Mouse (Mus musculus) intestine, embryonic 14.5 days (tissue): ENCODE data around the gene Far2. TPM values are rescaled to one million over a fixed set of nuclear protein-coding genes. Genes with fewer than 3 reads are reported as not detected.

ENCODE experiments used
- ATAC-seq: fragments of 200-750 bp; cut with Nextera tagmentation; replicated peaks from 2 replicates; pipeline ENCODE4 v1.8.0; 2017; ENCODE audit warnings: low read depth, moderate number of reproducible peaks, moderate TSS enrichment, moderate library complexity; ENCODE audit not compliant: low FRiP score, low TSS enrichment
- DNase-seq: peaks from one replicate; pipeline ENCODE4 v3.0.0-alpha.2; 2018; ENCODE audit warnings: low spot score
- H3K27ac ChIP-seq: fragments of 300-500 bp; sonication (generic); 2 replicates; pipeline ENCODE4 v1.5.1; 2014; ENCODE audit warnings: low read depth, mild to moderate bottlenecking, control low read depth
- H3K27me3 ChIP-seq: fragments of 300-500 bp; sonication (generic); replicated peaks from 2 replicates; pipeline ENCODE4 v1.6.1; 2014; ENCODE audit warnings: low read length, control low read depth; ENCODE audit not compliant: control insufficient read depth, insufficient read depth
- H3K36me3 ChIP-seq: fragments of 300-500 bp; sonication (generic); 2 replicates; pipeline ENCODE4 v1.6.1; 2014; ENCODE audit warnings: low read length, control low read depth; ENCODE audit not compliant: control insufficient read depth, insufficient read depth
- H3K4me1 ChIP-seq: fragments of 300-500 bp; sonication (generic); replicated peaks from 2 replicates; pipeline ENCODE4 v1.6.1; 2014; ENCODE audit warnings: low read length, control low read depth, mixed read lengths; ENCODE audit not compliant: control insufficient read depth, insufficient read depth
- H3K4me2 ChIP-seq: fragments of 300-500 bp; sonication (generic); 2 replicates; pipeline ENCODE4 v1.6.1; 2014; ENCODE audit warnings: low read length
- H3K4me3 ChIP-seq: fragments of 300-500 bp; sonication (generic); 2 replicates; pipeline ENCODE4 v1.5.1; 2014; ENCODE audit warnings: low read depth, low read length, control low read depth, mixed read lengths
- H3K9ac ChIP-seq: fragments of 300-500 bp; sonication (generic); 2 replicates; pipeline ENCODE4 v1.6.1; 2014; ENCODE audit warnings: mild to moderate bottlenecking, low read length
- H3K9me3 ChIP-seq: fragments of 300-500 bp; sonication (generic); 2 replicates; pipeline ENCODE4 v1.6.1; 2016; ENCODE audit warnings: low read length, control low read depth; ENCODE audit not compliant: control insufficient read depth
- WGBS: fragments of 180-500 bp; shearing (Covaris S2); extraction: QIAGEN DNeasy Blood & Tissue Kit; methylation state at CpG from one replicate; pipeline ENCODE4 v1.1.7; 2014; 5-methylcytosine and 5-hydroxymethylcytosine counted together
- polyA plus RNA-seq: library from polyadenylated mRNA; unstranded; fragments of >200 nt; fragmentation: Nextera tagmentation; extraction: Ambion mirVana; gene quantifications from 2 replicates; pipeline ENCODE4 v1.2.1, GENCODE M21; 2014

Far2 gene
- polyA plus RNA-seq, 1 experiment from 2014 or later: 4.7 TPM

DNA sequence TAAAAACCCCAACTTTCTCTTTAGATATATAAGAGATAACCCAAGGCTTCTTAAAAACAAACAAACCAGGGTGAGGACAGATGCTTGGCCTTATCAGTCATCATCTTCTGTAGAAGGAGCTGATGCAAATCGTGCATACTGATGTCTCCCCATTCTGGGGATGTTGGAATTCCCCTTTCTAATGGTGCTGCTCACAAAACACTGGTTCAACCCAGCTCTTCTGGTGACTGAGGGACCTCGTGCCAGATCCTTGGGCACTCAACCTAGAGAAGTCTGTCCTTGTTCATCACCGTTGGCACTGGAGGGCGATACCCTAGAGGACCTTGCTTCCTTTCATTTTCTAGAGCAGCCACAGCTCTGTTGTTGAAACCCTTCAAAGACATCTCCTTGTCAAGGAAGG lies 169.7 kb downstream of the Far2 start:
- Histone ChIP-seq H3K27me3 (no peaks in the 10 kb centered on the region), H3K4me3 (no peak overlapping the region), H3K4me1 (peaks cover 9% of the 10 kb centered on the region), H3K9ac (no peak overlapping the region), H3K9me3 (no peaks in the 10 kb centered on the region), H3K4me2 (no peak overlapping the region), H3K27ac (no peak overlapping the region), H3K36me3 (no peaks in the 10 kb centered on the region; the same call in 1 of the 2 replicates)
- DNase-seq (no peak), ATAC-seq (no peak)
- 92% methylated on average over 4 of the region's 4 CpGs for WGBS

DNA sequence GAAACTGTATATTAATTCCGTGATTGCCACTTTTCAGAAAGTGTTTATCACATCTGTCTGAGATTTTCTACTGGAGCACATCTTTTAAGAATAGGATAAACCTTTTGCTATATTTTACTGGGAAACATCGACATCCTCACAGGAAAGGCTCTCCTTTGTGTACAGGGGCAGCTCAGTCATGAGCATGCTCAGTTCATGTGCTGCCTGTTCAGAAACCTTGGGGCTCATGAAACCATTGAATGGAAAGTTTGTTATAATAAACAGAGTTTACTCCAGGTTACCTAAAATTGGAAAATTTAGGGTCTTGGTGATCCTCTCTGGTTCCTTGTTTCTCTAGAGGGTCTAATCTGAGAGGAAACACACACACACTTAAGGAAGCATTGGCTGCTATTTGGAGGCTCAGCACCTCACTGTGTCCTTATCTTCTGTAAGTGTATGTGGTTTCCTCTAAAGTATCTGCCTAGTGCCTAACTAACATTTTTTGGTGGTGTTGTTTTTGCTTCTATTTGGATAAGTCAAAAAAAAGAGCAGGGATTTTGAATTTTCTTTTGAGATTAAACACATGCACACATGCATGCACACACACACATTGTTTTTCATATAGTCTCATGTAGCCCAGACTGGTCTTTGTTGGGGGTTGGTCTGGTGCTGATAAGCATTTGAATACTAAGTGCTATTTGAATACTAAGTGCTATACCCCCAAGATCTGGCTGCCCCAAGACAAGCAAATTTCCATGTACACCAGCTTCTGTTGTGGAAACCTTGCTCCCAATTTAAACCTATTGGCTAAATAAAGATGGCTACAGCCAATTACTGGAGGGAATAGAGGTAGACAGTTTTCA lies 171.4 kb downstream of the Far2 start:
- Histone ChIP-seq H3K4me1 (no peaks in the 10 kb centered on the region), H3K9ac (no peak overlapping the region), H3K9me3 (no peaks in the 10 kb centered on the region), H3K4me3 (no peak overlapping the region), H3K27me3 (no peaks in the 10 kb centered on the region), H3K36me3 (no peaks in the 10 kb centered on the region; the same call in 1 of the 2 replicates), H3K4me2 (no peak overlapping the region), H3K27ac (no peak overlapping the region)
- no peak for DNase-seq
- 81% methylated on average over 2 of the region's 2 CpGs for WGBS
- ATAC-seq: no peak

DNA sequence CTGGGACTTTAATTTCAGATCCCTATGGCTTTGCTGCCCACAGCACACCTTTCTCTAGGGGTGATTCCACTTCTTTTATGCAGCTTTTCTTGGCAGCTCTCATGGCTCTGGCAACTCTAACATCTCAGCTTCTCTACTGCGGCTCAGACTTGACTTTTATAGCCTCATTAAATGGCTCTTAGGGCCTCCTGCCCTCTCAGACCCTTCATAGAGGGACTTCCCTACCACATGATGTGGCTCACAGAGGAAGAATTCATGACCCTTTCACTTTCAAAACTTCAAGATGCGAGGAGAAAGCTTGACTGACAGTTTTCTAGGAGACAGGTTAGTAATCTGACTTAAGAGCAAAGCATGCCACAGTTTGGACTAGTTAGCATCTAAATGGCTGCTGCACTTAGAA lies 175.6 kb downstream of the Far2 start:
- WGBS: 65% methylated on average over 2 of the region's 2 CpGs
- DNase-seq (no peak), ATAC-seq (no peak)

DNA sequence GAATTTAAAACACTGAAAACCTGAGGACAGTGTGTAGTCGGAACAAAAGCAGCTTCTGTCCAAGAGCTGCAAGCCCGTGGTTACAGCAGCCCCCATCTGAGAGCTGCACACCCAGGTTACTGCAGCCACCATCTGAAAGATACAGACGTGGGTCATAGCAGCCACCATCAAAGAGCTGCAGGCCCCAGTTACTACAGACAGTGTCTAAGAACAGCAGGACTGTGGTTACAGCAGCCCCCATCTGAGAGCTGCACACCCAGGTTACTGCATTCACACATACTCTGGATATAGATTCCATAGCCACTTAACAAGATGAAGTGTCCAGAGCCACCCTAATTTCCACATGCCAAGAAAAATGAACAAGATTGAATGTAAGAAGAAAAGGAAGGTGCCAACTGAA lies 180.5 kb downstream of the Far2 start:
- no peaks in the 10 kb centered on the region for H3K9me3 ChIP-seq
- ATAC-seq: no peak
- H3K9ac ChIP-seq: no peak overlapping the region
- H3K4me2 ChIP-seq: no peak overlapping the region
- no peaks in the 10 kb centered on the region for H3K27me3 ChIP-seq
- H3K27ac ChIP-seq: no peak overlapping the region
- no peaks in the 10 kb centered on the region for H3K36me3 ChIP-seq
- no peaks in the 10 kb centered on the region for H3K4me1 ChIP-seq
- DNase-seq: no peak
- WGBS: 61% methylated on average over 3 of the region's 3 CpGs
- no peak overlapping the region for H3K4me3 ChIP-seq

More for the DNA sequence above, 175.6 kb downstream of the Far2 start:
- no peaks in the 10 kb centered on the region for H3K4me1 ChIP-seq
- H3K27ac ChIP-seq: no peak overlapping the region
- no peaks in the 10 kb centered on the region for H3K9me3 ChIP-seq
- H3K36me3 ChIP-seq: no peaks in the 10 kb centered on the region
- H3K27me3 ChIP-seq: no peaks in the 10 kb centered on the region
- H3K9ac ChIP-seq: no peak overlapping the region
- H3K4me3 ChIP-seq: no peak overlapping the region
- no peak overlapping the region for H3K4me2 ChIP-seq

Other genes with a start within 250 kb of the Far2 start
- gene Ergic2, start 165.1 kb downstream of the Far2 start, polyA plus RNA-seq: 169 and 185 TPM in 2 replicates